Mouse (Mus musculus) ovary, adult 10 weeks (tissue): Measurements from ENCODE around the gene Armc8. TPM values are rescaled to one million over a fixed set of nuclear protein-coding genes. Genes with fewer than 3 reads are reported as not detected.

ENCODE experiments used
- polyA plus RNA-seq: library from polyadenylated mRNA; stranded (reverse); fragments of 350-450 nt; fragmentation: Illumina TruSeq; extraction: RNeasy Lipid Tissue Mini Kit (QIAGEN cat#74804); gene quantifications from one replicate; pipeline ENCODE4 v1.2.3, GENCODE M21; 2014

Armc8 gene
- 45.2 TPM for polyA plus RNA-seq

DNA sequence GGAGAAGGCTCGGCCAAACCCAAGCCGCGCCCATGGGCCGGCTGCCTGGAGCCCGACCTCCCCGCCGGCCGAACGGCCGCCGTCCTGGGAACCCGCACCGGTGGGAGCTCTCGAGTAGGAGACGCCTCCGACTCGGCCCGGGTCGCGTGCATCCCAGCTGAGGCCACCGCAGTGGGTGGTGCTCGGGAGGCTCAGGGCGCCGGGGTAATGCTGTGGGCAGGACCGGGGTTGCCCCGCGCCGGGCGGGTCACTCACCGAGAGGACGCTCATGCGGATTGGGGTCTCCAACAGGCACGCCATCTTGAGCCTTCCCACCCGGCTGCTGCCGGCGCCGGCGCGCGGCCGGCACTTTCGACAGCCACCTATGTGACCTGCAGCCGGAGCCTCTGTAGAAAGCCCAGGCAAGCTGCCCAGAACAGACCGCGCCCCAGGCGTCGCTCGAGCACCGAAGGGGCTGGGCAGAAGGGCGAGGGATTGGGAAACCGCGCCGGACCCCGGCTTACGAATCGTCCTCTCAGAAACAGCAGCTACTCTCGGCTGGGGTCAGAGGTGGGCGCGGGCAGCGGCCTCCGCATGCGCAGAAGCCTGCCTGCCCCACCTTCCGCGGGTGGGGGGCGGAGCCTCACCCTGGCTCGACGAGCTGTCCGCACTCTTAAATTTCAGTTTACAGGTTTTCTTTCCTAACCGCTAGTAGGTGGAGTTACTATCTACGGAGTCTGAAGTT, at the start of gene Armc8:
TSS of gene Armc8 (minus strand) at position 553 of the 724 bp plus-strand sequence.

DNA sequence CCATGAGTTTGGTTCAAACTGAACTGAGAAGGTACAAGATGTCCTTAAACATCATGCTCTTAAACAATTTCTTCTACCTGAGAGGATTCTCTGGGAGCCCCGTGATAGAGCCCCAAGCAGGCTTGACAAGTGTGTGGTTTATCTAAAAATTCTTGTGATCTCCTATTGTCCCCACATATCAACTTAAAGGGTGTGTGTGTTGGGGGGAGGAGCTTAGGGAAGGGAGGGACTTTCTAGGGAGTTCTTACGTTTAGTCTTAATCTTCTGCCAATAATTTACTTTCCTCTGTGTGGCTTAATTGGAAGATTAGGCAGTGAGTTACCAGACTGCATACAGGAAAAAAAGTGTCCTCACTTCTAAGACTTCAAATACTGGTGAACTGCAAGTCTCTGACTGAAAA, 43.5 kb upstream of the Armc8 start, which contains the start of gene A4gnt:
TSS of gene A4gnt (plus strand) at position 301 of the 400 bp plus-strand sequence.

DNA sequence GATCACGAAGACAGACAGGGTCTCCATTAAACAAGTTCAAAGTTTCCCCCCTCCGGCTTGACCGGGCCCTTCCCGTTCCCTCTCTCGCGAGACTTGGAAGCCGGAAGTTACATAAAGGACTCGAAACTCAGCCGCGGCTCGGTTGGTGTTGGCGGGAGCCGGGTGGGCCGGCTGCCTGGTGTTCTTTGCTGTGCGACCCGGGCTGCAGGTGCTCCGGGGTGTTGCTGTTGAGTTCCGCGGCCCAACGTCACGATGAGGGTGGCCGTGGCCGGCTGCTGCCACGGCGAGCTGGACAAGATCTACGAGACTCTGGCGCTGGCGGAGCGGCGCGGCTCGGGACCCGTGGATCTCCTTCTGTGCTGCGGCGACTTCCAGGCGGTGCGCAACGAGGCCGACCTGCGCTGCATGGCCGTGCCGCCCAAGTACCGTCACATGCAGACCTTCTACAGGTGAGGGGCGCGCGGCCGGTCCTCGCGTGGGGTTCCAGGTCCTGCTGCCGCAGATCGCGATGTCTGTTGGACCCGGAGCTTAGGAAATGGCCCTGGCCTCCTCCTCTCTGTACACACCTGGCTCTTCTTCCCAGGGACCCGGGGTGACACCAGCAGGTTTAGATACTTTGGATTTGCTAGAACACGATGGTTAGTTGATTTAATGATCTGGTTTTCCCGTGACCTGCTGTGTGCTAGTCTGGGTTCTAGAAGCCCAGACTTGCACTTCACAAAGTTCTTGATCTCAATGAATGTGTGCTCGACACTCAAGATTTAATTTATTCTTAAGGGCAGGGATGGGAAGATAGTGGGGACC, 7.2 kb upstream of the Armc8 start, which contains the start of gene Dbr1:
TSS of gene Dbr1 (plus strand) at position 123 of the 804 bp plus-strand sequence.

DNA sequence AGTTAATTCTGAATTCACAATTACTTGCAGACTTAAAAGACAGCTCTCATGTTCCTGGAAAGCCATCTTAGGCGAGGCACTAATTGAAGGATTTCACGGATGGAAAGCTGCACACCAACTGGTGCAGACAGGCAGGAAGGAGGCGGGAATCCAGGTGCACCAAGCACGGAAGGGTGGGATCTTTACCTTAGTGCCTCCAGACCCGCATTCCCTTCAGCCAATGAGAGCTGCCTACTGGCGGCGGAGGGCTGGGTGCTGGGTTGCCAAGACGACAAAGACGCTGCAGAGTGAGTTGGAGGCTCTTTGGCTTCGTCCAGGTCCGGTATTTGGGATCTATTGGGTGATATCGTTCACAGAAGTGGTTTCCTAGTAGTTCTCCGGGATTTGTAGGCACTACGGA, 117.5 kb downstream of the Armc8 start, which contains the start of gene Nme9:
TSS of gene Nme9 (plus strand) at position 315 of the 400 bp plus-strand sequence.

DNA sequence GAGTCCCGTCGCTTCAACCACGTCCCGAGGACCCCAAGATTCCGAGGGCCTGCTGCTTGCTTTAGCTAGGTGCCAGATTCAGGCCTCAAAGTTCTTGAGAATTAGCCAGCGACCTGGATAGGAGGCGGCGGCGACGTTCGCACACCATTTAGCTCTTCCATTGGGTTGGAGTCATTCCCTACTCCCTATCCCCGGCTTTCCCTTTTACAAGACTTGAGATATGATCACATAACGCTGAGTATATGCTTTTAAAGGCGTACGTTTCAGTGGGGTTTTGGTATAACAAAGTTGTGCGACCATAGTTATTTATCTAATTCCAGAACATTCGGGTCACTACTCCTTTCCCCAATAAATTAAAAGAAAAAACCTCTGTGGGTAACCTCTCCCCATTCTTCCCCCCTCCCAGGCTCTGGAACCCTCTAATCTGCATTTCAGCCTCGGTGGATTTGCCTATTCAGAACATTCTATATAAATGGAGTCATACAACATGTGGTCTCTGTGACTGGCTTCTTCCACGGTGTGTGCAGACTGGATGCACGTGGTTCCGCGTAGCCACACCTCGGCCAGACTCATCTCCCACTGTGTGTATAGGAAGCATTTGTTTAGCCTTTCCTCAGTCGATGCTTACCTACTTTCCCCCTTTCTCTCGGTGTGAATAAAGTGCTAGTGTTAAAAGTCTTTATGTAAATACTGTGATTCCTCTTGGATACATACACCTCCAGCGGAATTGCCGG, 131.5 kb downstream of the Armc8 start, which contains the start of gene Mras:
TSS of gene Mras (minus strand) at position 351 of the 734 bp plus-strand sequence.

Other genes starting within 250 kb of the Armc8 start
- gene Esyt3, start 210.3 kb downstream of the Armc8 start, polyA plus RNA-seq: 4.5 TPM
- gene Mras, start 131.5 kb downstream of the Armc8 start, polyA plus RNA-seq: 63.6 TPM
- 1.7 TPM for gene Nme9, start 117.4 kb downstream of the Armc8 start, polyA plus RNA-seq
- 24.7 TPM for gene Dbr1, start 6.9 kb upstream of the Armc8 start, polyA plus RNA-seq
- gene A4gnt, start 43.6 kb upstream of the Armc8 start, polyA plus RNA-seq: not detected
- gene Dzip1l, start 60.6 kb upstream of the Armc8 start, polyA plus RNA-seq: 3.0 TPM
- 0.17 TPM for gene Cldn18, start 148.4 kb upstream of the Armc8 start, polyA plus RNA-seq